Mouse (Mus musculus): ENCODE measurements at regions not wholly inside any gene's neighbourhood (a gene's known extent, or its start where the extent isn't known, plus 50 kb on each side); places are given as distances from the start of the nearest gene placed in this dataset.

GRCm38 (mm10) chr12:99039497-99040322 is 119.3 kb downstream of the Ttc8 start:
- Histone ChIP-seq H3K27ac (no peak overlapping the region), H3K4me2 (no peak overlapping the region), H3K4me3 (replicated peaks) (no peak overlapping the region), H3K27me3 (replicated peaks) (no peaks in the 10 kb centered on the region), H3K9me3 (no peaks in the 10 kb centered on the region), H3K4me1 (no peaks in the 10 kb centered on the region), H3K36me3 (no peaks in the 10 kb centered on the region), H3K9ac (no peak overlapping the region)
- no peak for ATAC-seq (ENCODE audit: insufficient read depth, low FRiP score, low read depth)
- 48% methylated on average over 9 of the region's 9 CpGs for WGBS

DNA sequence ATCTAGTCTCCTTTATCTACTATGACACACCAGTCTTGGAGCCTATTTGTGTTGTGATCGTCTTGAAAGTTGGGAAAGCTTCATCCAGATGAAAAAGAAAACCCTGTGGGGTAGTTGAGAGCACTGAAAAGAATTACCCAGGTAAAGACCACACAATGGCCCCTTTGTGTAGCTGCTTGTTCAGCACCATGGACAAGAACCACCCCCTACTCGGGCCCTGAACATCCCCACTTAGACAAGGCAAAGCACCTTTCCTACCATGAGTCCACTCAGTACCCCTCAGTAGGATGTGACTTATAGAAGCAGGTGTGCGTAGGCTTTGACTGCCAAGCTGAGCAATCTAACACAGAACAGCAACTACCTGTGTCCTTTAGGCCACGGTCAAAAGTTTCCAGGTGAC is 121.2 kb downstream of the Ttc8 start:
- Histone ChIP-seq H3K4me2 (no peak overlapping the region), H3K9me3 (no peaks in the 10 kb centered on the region), H3K27me3 (replicated peaks) (no peaks in the 10 kb centered on the region), H3K9ac (no peak overlapping the region), H3K27ac (no peak overlapping the region), H3K4me1 (no peaks in the 10 kb centered on the region), H3K36me3 (no peaks in the 10 kb centered on the region), H3K4me3 (replicated peaks) (no peak overlapping the region)
- ATAC-seq (ENCODE audit: insufficient read depth, low FRiP score, low read depth) = no peak
- WGBS = 53% methylated on average over 4 of the region's 4 CpGs

- H3K4me2 ChIP-seq = no peak overlapping the region
- WGBS = 78% methylated on average over 16 of the region's 16 CpGs
- ATAC-seq (ENCODE audit: insufficient read depth, low FRiP score, low read depth) = no peak
- H3K27ac ChIP-seq = no peak overlapping the region
- no peaks in the 10 kb centered on the region for H3K9me3 ChIP-seq
- no peaks in the 10 kb centered on the region for H3K36me3 ChIP-seq
- H3K9ac ChIP-seq = no peak overlapping the region
- H3K4me3 ChIP-seq (replicated peaks) = no peak overlapping the region
- no peaks in the 10 kb centered on the region for H3K4me1 ChIP-seq
- H3K27me3 ChIP-seq (replicated peaks) = no peaks in the 10 kb centered on the region
These were observed 122.8 kb downstream of the Ttc8 start for GRCm38 (mm10) chr12:99042918-99043862.

DNA sequence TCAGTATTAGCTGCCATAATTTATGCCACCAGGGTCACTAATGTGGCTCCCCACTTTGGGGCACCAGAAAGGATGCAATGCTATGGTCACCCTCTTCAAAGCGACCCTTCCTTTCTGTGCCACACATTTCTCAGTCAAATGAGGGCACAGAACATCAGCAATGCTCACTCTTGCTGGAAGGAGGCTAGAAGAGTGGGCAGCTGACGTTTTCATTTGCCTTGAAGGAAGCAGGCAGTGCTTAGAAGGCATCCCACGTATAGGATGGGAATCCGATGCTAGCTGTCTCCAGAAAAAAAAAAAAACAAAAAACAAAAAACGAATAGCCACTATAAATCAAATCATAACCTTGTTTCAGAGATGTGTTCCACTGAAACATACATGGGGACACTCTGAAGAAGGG is 124.1 kb downstream of the Ttc8 start:
- Histone ChIP-seq H3K9ac (no peak overlapping the region), H3K4me2 (no peak overlapping the region), H3K27ac (no peak overlapping the region), H3K27me3 (replicated peaks) (no peaks in the 10 kb centered on the region), H3K4me1 (no peaks in the 10 kb centered on the region), H3K4me3 (replicated peaks) (no peak overlapping the region), H3K9me3 (no peaks in the 10 kb centered on the region), H3K36me3 (no peaks in the 10 kb centered on the region)
- no peak for ATAC-seq (ENCODE audit: insufficient read depth, low FRiP score, low read depth)
- 59% methylated on average over 5 of the region's 5 CpGs for WGBS

DNA sequence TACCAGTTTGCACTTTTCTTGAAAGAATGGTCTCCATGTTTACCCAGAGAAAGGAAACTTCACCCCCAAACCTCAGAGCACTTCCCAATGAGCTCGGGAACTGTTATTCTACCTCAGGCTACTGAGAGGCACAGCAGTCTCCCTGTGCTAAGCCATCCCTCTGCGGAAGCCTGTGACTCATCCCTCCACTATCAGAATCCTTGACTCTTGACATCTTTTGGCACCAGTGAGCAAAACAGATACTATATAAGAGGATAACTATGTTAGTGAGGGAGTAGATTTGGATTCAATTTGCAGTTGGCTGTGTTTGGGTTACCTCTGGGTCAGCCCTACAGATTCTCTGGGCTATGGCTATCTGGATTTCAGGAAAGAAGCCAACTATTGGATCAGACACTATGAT is 130.1 kb downstream of the Ttc8 start:
- H3K4me2 ChIP-seq = no peak overlapping the region
- ATAC-seq (ENCODE audit: insufficient read depth, low FRiP score, low read depth) = no peak
- WGBS = 66% methylated on average over 2 of the region's 2 CpGs
- H3K9ac ChIP-seq = no peak overlapping the region
- no peaks in the 10 kb centered on the region for H3K27me3 ChIP-seq (replicated peaks)
- no peaks in the 10 kb centered on the region for H3K36me3 ChIP-seq
- H3K4me3 ChIP-seq (replicated peaks) = no peak overlapping the region
- no peaks in the 10 kb centered on the region for H3K9me3 ChIP-seq
- no peak overlapping the region for H3K27ac ChIP-seq
- H3K4me1 ChIP-seq = no peaks in the 10 kb centered on the region

GRCm38 (mm10) chr12:99052599-99052998 is 132.2 kb downstream of the Ttc8 start:
- Histone ChIP-seq H3K27me3 (replicated peaks) (no peaks in the 10 kb centered on the region), H3K9ac (no peak overlapping the region), H3K4me1 (no peaks in the 10 kb centered on the region), H3K9me3 (no peaks in the 10 kb centered on the region), H3K36me3 (no peaks in the 10 kb centered on the region), H3K4me3 (replicated peaks) (no peak overlapping the region), H3K27ac (no peak overlapping the region), H3K4me2 (no peak overlapping the region)
- 85% methylated on average over 7 of the region's 7 CpGs for WGBS
- ATAC-seq (ENCODE audit: insufficient read depth, low FRiP score, low read depth) = no peak

GRCm38 (mm10) chr12:99057521-99057920 is 137.1 kb downstream of the Ttc8 start:
- H3K27me3 ChIP-seq (replicated peaks) = no peaks in the 10 kb centered on the region
- no peaks in the 10 kb centered on the region for H3K36me3 ChIP-seq
- no peak overlapping the region for H3K4me3 ChIP-seq (replicated peaks)
- no peak overlapping the region for H3K27ac ChIP-seq
- WGBS = 84% methylated on average over 2 of the region's 2 CpGs
- H3K4me2 ChIP-seq = no peak overlapping the region
- H3K4me1 ChIP-seq = no peaks in the 10 kb centered on the region
- no peak overlapping the region for H3K9ac ChIP-seq
- H3K9me3 ChIP-seq = no peaks in the 10 kb centered on the region
- no peak for ATAC-seq (ENCODE audit: insufficient read depth, low FRiP score, low read depth)

DNA sequence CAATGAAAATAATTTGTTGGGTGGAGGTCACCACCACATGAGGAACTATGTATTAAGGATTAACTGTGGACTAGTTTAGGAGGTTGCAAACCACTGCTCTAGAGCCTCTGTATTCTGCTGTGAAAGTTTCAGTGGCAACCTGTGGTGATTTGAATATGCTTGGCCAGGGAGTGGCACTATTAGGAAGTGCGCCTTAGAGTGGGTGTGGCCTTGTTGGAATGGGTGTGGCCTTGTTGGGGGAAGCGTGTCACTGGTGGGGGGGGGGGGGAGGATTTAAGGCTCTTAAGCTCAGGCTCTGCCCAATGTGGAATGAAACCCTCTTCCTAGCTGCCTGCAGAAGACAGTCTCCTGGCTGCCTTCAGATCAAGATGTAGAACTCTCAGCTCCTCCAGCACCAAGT is 138.5 kb downstream of the Ttc8 start:
- Histone ChIP-seq H3K4me2 (no peak overlapping the region), H3K4me3 (replicated peaks) (no peak overlapping the region), H3K27ac (no peak overlapping the region), H3K9ac (no peak overlapping the region), H3K36me3 (no peaks in the 10 kb centered on the region), H3K27me3 (replicated peaks) (no peaks in the 10 kb centered on the region), H3K4me1 (no peaks in the 10 kb centered on the region), H3K9me3 (no peaks in the 10 kb centered on the region)
- WGBS = 76% methylated on average over 2 of the region's 2 CpGs
- no peak for ATAC-seq (ENCODE audit: insufficient read depth, low FRiP score, low read depth)

GRCm38 (mm10) chr12:99059491-99059890 is 139.1 kb downstream of the Ttc8 start:
- H3K9me3 ChIP-seq = no peaks in the 10 kb centered on the region
- H3K27me3 ChIP-seq (replicated peaks) = no peaks in the 10 kb centered on the region
- no peak for ATAC-seq (ENCODE audit: insufficient read depth, low FRiP score, low read depth)
- H3K36me3 ChIP-seq = no peaks in the 10 kb centered on the region
- no peak overlapping the region for H3K4me2 ChIP-seq
- H3K4me3 ChIP-seq (replicated peaks) = no peak overlapping the region
- WGBS = 84% methylated on average over 4 of the region's 4 CpGs
- H3K27ac ChIP-seq = no peak overlapping the region
- H3K4me1 ChIP-seq = no peaks in the 10 kb centered on the region
- no peak overlapping the region for H3K9ac ChIP-seq

GRCm38 (mm10) chr12:99060702-99061101 is 140.3 kb downstream of the Ttc8 start:
- H3K36me3 ChIP-seq = no peaks in the 10 kb centered on the region

DNA sequence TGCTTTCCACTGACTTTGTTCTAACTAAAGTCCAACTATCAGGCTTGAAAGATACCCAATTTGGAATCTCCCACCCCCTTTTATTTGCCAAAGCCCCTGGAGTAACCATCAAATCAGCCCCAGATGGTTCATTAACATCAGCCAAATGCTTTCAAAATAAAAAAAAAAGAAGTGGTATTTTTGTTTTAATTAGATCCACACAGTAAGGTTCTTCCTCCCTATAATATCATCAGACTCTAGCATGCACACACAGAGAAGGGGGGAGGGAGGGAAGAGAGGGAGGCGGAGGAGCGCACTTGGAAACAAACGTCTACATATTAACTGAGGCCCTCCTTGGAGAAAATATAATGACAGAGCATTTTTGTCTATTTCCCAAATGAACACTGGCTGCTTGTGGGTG is 143.1 kb downstream of the Ttc8 start:
- H3K9me3 ChIP-seq = no peaks in the 10 kb centered on the region
- H3K27me3 ChIP-seq (replicated peaks) = no peaks in the 10 kb centered on the region
- no peak overlapping the region for H3K27ac ChIP-seq
- H3K36me3 ChIP-seq = no peaks in the 10 kb centered on the region
- 76% methylated on average over 3 of the region's 3 CpGs for WGBS
- ATAC-seq (ENCODE audit: insufficient read depth, low FRiP score, low read depth) = no peak
- H3K4me1 ChIP-seq = no peaks in the 10 kb centered on the region
- H3K4me2 ChIP-seq = no peak overlapping the region
- H3K9ac ChIP-seq = no peak overlapping the region
- H3K4me3 ChIP-seq (replicated peaks) = no peak overlapping the region

More at GRCm38 (mm10) chr12:99060702-99061101, 140.3 kb downstream of the Ttc8 start:
- H3K9ac ChIP-seq = no peak overlapping the region
- no peaks in the 10 kb centered on the region for H3K4me1 ChIP-seq
- no peaks in the 10 kb centered on the region for H3K9me3 ChIP-seq
- no peak for ATAC-seq (ENCODE audit: insufficient read depth, low FRiP score, low read depth)
- 52% methylated on average over 2 of the region's 2 CpGs for WGBS
- no peak overlapping the region for H3K27ac ChIP-seq
- H3K4me2 ChIP-seq = no peak overlapping the region
- no peaks in the 10 kb centered on the region for H3K27me3 ChIP-seq (replicated peaks)
- H3K4me3 ChIP-seq (replicated peaks) = no peak overlapping the region

DNA sequence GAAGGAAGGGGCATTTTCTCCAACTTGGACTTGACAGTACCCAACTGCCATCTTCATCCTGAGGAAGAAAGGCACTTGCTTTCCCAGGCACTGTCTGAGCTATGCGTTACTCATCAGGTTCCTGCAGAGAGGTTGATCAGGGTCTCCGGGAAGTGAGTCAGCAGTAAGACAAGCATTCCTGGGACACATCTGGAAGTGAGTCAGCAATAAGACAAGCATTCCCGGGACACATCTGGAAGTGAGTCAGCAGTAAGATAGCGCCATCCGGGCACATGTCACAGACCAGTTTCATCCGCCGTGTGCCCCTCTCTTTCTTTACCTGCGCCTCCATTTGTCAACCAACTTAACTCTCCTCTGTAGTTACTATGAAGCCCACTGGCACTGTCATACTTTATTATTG is 143.5 kb downstream of the Ttc8 start:
- 82% methylated on average over 8 of the region's 8 CpGs for WGBS
- no peak for ATAC-seq (ENCODE audit: insufficient read depth, low FRiP score, low read depth)
- H3K9ac ChIP-seq = no peak overlapping the region
- H3K36me3 ChIP-seq = no peaks in the 10 kb centered on the region
- H3K9me3 ChIP-seq = no peaks in the 10 kb centered on the region
- H3K27ac ChIP-seq = no peak overlapping the region
- no peaks in the 10 kb centered on the region for H3K27me3 ChIP-seq (replicated peaks)
- H3K4me2 ChIP-seq = no peak overlapping the region
- no peak overlapping the region for H3K4me3 ChIP-seq (replicated peaks)
- H3K4me1 ChIP-seq = no peaks in the 10 kb centered on the region

All from stomach, embryonic 15.5 days (tissue).